Mouse (Mus musculus) erythroid progenitor cell, adult 5-6 weeks (primary cell): ENCODE results near the gene Fam71e1. TPM values are rescaled to one million over a fixed set of nuclear protein-coding genes. Genes with fewer than 3 reads are reported as not detected.

Experiments
- ATAC-seq: replicated peaks from 2 replicates; pipeline ENCODE4 v1.8.0; 2016; ENCODE audit warnings: moderate number of reproducible peaks, mild to moderate bottlenecking, moderate TSS enrichment, inconsistent platforms; ENCODE audit not compliant: poor library complexity, low FRiP score, severe bottlenecking
- total RNA-seq, 2 experiments: library from RNA; stranded (forward) in 1 of 2; stranded (reverse) in 1 of 2; fragments of 150-400 nt in 1 of 2; fragments of 186-747, 209-891 nt in 1 of 2; gene quantifications; 2 replicates each; pipeline versions ENCODE4 v1.2.3 to v1.2.4; 2015 to 2017; ENCODE audit warnings: low replicate concordance in 2 of 2

Gene Fam71e1
- total RNA-seq, 2 experiments from 2014 or later: not detected

GRCm38 (mm10) chr7:44496771-44497109 is 359 bp downstream of the Fam71e1 start:
- ATAC-seq: peak; percentile 69

- ATAC-seq: no peak
Measured at GRCm38 (mm10) chr7:44497361-44498055, 1.1 kb downstream of the Fam71e1 start.

- no peak for ATAC-seq
Measured at GRCm38 (mm10) chr7:44498922-44499321, 2.5 kb downstream of the Fam71e1 start.

- ATAC-seq: no peak
Measured at GRCm38 (mm10) chr7:44500046-44500445, 3.7 kb downstream of the Fam71e1 start.

- ATAC-seq: 0 out of 2 replicates have a peak, but pooled peaks have one; percentile 43
Measured at GRCm38 (mm10) chr7:44501563-44502115, 5.3 kb downstream of the Fam71e1 start.

- no peak for ATAC-seq
Measured at GRCm38 (mm10) chr7:44507491-44507890, 11.1 kb downstream of the Fam71e1 start.

- ATAC-seq: no peak
Measured at GRCm38 (mm10) chr7:44519240-44519913, 23.0 kb downstream of the Fam71e1 start.

- ATAC-seq: no peak
Measured at GRCm38 (mm10) chr7:44520990-44521389, 24.6 kb downstream of the Fam71e1 start.

- no peak for ATAC-seq
Measured at GRCm38 (mm10) chr7:44521710-44522109, 25.3 kb downstream of the Fam71e1 start.

GRCm38 (mm10) chr7:44523056-44523455 is 26.7 kb downstream of the Fam71e1 start:
- ATAC-seq: no peak

- no peak for ATAC-seq
Measured at GRCm38 (mm10) chr7:44524502-44524901, 28.1 kb downstream of the Fam71e1 start, which contains the start of gene Mybpc2. TSS of gene Mybpc2 (minus strand) at chr7:44524656.

- ATAC-seq: no peak
Measured at GRCm38 (mm10) chr7:44525126-44525832, 28.9 kb downstream of the Fam71e1 start.

GRCm38 (mm10) chr7:44526414-44527154 is 30.2 kb downstream of the Fam71e1 start:
- no peak for ATAC-seq

GRCm38 (mm10) chr7:44527483-44528398 is 31.4 kb downstream of the Fam71e1 start:
- ATAC-seq: 0 out of 2 replicates have a peak, but pooled peaks have one; percentile 24

GRCm38 (mm10) chr7:44529518-44529917 is 33.1 kb downstream of the Fam71e1 start:
- no peak for ATAC-seq

- ATAC-seq: no peak
Measured at GRCm38 (mm10) chr7:44530507-44530906, 34.1 kb downstream of the Fam71e1 start.

GRCm38 (mm10) chr7:44531207-44531606 is 34.8 kb downstream of the Fam71e1 start:
- no peak for ATAC-seq

GRCm38 (mm10) chr7:44531946-44532732 is 35.8 kb downstream of the Fam71e1 start, which contains the start of gene Spib:
TSS of gene Spib (minus strand) at chr7:44532071.
- 0 out of 2 replicates have a peak, but pooled peaks have one; percentile 10 for ATAC-seq
